Mouse (Mus musculus): ENCODE data around the gene Adora2b.

- TF ChIP-seq POLR2A (IDR thresholded peaks at IDR 0.05; ENCODE audit: insufficient read depth, low read length) (no peak), CTCF (IDR thresholded peaks at IDR 0.05; ENCODE audit: low read depth, low read length) (no peak), EP300 (IDR thresholded peaks at IDR 0.05; ENCODE audit: insufficient read depth, low read depth, low read length) (no peak)
Measured at GRCm38 (mm10) chr11:62264018-62264417, 15.2 kb downstream of the Adora2b start.
